Mouse (Mus musculus): ENCODE data around the gene Srpk2.
A peak's percentile ranks its signal among the peaks of the same experiment; 100 is the strongest.
"Not testable (repeated sequence)": the region's sequence is repeated elsewhere in the genome, so short reads cannot be mapped to it uniquely, and the experiment has no call there.

The Srpk2 gene

DNA sequence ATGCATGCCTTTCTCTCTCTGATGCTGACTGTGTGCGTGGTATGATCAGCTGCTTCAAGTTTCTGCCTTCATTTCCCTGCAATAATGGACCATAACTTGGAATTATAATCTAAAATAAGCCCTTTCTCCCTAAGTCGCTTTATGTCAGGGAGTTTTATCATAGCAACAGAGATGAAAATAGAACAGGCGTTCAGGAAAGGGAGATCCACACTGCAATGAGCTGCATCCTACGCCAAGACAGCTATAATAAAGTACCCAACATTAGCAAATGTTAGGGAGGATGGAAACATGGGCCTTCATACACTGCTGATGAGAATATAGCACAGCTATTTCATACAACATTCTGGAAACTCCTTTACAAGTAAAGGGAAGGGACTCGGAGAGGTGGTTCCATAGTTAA, 116.2 kb downstream of the Srpk2 start:
- DNase-seq (ENCODE audit: low spot score in 2 of 2) = no peak

DNA sequence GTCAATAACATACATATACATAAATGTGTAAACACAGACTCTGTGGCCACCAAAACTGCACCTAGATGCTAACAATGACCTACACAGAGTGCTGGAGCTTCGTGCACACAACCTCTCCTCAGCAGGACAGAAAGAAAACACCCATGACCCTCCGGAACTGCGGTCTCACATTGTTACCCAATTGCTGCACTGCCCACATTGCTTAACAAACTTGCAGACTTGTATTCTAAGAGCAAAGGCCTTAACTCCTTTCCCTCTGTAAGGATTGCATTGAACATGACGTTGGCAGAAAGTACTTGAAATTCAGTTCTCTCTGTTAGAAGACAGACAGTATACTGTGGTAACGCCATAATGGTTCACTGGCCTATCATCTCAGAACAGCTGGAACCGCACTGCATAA, 118.0 kb downstream of the Srpk2 start:
- peak in 1 of 2 experiments; percentile 7 for DNase-seq (ENCODE audit: low spot score in 2 of 2)

DNA sequence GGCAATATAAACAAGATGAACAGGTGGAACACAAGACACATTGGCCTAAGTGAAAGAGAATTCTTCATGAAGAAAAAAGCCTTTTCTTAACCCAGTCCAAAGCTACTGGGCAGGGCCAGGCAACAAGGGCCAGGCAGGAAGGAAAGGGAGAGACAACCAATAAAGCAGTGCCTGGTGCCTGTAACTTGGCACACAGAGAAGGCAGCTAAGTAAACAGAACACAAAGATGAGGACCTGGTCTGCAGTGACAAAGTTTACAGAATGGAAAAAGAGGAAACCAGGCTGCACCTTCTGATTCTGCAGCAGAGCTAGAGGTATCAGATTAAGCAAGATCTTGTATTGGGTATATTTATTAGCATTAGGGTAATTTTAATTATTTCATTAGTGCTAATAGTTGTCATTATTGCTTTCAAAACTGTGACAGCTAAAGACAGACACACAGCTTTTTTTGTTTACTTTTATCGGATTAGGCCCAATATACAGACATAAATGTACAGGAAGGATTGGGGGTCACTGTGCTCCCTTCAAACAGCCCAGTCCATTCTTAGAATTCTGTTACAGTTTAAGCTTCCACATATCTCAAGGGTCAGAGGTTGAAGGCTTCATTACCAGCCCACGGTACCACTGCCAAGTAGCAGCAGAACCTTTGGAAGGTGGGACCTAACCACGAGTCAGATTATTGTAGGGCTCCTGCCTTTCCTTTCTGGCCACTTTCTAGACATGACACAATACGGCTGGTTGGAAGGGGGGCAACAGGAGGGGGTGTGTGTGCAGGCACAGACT, 121.9 kb downstream of the Srpk2 start:
- no peak for DNase-seq (ENCODE audit: low spot score in 2 of 2)

DNA sequence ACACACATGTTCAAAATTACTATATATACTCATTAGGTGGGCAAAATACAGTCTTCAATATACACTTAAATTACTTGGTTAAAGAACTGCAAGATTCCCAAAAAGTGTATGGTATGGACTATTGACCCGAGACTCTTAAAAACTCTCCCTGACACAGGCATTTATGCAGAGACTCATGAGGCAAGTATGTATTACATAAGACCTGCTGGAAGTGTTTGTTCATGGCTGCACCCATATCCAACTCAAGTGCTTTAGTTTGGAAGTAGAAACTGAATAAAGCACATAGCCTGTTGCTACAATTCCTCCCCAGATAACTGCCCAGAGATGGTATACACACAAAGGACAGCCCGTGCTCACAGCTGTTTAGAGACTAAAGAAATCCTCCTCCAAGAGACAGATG, 123.2 kb downstream of the Srpk2 start:
- no peak for DNase-seq (ENCODE audit: low spot score in 2 of 2)

DNA sequence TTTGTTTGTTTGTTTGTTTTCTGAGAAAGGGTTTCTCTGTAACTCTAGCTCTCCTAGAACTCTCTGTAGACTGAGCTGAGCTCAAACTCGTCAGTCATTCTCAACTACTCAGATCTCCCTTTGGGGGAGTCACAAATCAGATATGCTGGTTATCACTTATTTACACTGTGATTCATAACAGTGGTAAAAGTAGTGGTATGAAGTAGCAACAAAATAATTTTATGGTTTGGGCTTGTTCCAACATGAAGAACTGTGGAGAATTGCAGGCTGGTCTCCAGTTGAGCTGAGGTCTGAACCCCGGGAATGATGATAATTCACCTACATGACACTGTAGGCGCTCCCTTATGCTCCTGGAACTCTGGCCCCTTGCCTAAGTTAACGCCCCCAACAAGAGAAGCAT, 124.2 kb downstream of the Srpk2 start:
- no peak for DNase-seq (ENCODE audit: low spot score in 2 of 2)

DNA sequence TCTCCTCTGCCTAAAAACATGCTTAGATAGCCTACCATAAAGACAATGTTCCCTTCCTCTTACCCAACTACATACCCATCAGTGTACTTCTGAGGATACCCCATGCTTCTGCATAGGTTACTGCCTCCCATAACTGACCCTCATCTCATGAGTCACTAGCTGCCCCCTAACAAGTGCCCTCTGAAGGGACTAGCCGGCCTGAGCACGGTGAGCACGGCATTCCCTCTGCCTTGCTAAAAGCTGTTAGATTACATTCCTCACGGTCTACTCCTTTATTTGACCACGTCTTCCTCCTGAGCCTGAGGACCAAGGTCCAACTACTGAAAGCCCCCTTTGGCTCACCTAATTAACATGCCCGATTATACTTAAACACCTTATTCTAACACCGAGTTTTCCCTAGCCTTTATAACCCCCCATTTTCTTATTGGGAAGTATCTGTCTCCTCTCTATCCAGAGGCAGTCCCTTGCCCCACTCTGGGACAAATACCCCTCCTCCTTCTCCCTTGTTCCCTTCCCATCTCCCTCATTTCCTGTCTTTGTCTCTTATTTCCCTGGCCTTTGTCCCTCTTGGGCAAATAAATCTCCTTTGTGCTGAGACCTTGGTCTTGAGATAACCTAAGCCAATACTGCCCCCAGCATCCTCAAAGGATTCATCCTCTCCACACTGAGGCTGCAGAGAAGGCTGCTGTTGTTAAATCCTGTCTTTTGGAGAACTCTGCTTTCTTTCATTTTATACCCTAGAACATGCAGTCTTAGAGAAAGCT, 128.2 kb downstream of the Srpk2 start:
- no peak for DNase-seq (ENCODE audit: low spot score in 2 of 2)

DNA sequence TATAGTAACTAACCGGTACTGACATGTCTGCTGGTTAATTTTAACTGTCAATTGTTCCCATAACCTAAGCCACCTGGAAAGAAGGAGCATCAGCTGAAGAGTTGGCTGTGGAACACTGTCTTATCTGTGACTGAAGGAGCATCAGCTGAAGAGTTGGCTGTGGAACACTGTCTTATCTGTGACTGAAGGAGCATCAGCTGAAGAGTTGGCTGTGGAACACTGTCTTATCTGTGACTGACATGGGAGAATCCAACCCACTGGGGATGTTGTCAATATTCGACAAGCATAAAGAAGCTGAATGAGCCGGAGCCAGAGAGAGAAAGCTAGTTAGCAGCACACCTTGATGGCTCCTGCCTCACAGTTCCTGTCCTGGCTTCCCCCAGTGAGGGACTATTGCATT, 131.1 kb downstream of the Srpk2 start:
- DNase-seq (ENCODE audit: low spot score in 2 of 2) = not testable (repeated sequence)

DNA sequence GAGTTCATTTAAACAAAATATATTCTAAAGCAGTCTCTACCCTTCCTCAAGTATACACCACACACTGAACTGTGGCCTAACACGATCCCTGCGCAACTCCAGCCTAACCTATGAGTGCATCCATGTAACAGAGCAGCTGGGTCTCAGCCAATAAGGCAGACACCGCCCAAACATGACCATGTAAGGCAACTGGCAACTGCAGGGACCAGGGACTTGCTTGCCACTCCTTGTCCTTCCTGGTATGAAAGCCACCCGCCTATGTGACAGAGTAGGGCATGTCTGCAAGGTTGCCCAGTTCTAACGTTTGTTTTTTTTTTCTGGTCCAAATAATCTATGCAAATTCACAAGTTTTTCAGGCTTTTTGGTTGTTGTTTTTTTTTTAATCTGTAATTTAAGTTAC, 132.7 kb downstream of the Srpk2 start:
- no peak for DNase-seq (ENCODE audit: low spot score in 2 of 2)

DNA sequence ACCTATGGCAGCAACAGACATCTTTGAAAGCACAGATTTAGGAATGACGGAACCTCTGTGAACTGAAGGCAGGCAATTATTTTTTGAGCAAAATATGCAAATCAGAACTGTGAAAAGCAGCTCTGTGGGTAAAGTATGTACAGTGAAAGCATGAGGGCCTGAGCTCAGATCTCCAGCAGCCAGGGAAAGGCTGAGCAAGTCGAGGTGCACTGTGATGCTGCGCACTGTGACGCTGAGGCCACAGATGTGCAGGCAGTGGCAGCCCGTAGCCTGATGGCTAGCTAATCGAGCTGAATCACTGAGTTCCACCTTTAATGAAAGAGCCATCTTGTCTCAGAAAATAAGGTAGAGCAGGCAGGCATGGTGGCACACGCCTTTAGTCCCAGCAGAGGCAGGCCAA, 148.7 kb downstream of the Srpk2 start:
- DNase-seq (ENCODE audit: low spot score in 2 of 2) = no peak

DNA sequence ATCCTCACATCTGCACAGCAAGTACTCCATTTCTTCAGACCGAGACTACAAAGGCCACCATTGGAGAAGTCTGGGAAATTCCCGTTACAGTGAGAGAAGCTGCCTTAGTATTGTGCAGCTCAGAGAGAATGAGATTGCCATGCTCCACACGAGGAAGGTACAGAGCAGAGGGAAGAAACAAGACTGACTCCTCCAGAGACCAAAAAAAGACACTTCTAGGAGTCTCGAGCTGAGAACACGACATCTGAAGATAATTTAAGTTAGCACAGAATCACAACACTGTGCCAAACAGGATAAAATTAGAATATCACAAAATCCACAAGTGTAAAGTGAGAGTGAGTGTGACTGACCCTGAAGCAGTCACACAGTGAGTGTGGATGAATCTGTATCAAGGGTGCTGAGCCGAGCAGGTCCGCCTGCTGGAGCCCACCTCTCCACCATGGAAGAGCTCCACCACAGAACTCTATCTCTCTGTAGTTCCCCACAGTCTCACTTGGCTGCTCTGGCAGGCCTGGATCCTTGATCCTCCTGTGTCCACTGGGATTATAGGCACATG, 152.8 kb downstream of the Srpk2 start:
- no peak for DNase-seq (ENCODE audit: low spot score in 2 of 2)

DNA sequence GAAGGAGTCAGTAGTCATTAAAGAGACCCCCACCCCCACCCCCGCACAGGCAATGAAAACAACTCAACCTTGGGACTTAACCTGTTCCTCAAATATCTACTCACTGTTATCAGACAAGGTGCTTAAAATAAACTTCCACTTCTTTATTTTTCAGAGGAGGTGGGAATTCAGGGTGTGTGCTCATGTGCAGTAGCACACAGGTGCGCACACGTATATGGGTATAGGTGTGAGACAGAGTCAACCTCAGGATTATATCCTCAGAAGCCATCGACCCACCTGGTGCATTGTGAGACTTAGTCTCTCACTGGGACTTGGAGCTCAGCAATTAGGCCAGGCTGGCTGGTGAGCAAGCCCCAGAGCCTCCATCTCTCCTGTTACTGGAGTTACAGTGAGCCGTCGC, 153.3 kb downstream of the Srpk2 start:
- DNase-seq (ENCODE audit: low spot score in 2 of 2) = no peak

DNA sequence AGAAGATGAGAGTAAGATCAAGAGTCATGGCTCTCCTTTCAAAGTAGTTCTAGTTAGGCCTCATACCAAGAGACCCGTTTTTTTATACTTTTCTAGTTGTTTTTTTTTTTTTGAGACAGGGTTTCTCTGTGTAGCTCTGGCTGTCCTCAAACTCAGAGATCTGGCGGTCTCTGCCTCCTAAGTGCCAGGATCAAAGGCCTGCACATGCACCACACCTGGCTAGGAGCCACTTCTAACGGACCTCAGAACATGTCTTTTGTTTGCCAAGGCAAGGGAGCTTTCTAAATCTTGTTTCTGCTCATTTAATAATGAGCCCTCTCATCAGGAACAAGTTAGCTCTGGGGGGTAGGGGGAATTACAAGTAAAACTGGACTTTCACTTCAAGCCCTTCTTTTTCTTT, 159.8 kb downstream of the Srpk2 start:
- DNase-seq (ENCODE audit: low spot score in 2 of 2) = no peak

DNA sequence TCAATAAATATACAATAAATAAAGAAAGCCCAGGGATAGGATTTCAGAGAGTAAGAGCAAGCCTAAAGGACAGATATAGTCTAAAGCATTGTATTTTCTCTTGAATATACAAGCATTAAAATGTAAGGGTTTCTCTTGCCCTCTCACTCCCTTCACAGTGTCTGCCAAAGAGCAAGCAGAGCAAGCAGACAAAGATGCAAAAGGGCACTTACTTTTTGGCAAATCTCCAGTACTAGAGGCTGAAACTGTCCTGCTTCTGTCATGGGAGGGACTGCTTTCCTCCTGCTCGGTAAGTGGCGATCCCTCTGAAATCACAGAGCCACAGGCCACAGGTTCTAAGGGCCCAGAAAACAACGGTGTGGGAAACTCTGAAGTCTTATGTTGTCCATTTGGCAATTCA, 160.5 kb downstream of the Srpk2 start:
- DNase-seq (ENCODE audit: low spot score in 2 of 2) = no peak

DNA sequence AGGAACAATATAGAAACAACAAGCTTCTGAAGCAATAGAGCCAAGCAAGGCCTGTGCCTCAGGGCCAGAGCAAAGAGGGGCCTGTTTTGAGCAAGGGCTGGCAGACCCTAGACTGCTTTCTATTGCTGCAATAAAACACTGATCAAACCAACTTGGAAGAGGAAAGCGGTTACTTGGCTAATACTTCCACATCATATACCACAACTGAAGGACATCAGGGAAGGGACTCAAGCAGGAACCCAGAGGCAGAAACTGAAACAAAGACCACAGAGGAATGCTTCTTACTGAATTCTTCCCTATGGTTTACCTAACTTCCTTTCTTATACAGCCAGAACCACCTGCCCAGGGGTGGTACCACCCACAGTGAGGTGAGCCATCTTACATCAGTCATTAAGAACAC, 162.8 kb downstream of the Srpk2 start:
- no peak for DNase-seq (ENCODE audit: low spot score in 2 of 2)

DNA sequence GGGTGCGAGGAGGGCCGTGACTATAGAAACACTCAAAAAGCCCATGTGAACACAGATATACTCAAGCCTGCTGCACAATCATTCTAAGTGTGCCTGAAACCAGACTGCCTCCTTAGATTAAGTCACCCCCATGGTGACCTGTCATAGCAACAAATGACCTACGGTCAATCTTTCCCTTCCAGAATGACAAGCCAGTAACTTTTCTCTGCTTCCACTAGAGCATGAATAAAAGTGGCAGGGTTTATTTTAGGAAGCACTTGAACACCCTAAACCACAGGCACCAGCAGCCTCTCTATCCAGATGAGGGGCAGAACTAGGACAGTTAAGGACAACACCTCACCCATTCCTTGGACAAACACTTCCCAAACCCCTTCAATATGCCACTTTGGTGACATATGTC, 164.7 kb downstream of the Srpk2 start:
- no peak for DNase-seq (ENCODE audit: low spot score in 2 of 2)

DNA sequence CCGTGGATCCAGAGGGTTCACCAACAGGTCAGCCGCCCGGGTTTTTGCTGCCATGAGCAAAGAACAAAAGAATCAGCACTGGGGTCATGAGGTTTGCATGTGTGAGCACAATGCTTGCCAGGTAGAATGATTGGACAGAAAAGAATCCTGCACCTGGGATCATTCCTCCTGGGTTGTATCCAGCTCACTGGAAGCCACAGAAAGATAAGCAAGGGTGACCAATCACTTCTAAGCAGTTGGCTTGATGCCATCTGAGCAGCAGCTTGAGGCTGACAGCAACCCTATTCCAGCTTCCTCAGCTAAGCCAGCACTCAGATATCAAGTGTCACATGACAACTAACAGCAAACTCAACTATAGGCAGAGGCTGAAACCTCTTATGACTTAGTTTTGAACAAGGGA, 165.7 kb downstream of the Srpk2 start:
- no peak for DNase-seq (ENCODE audit: low spot score in 2 of 2)

DNA sequence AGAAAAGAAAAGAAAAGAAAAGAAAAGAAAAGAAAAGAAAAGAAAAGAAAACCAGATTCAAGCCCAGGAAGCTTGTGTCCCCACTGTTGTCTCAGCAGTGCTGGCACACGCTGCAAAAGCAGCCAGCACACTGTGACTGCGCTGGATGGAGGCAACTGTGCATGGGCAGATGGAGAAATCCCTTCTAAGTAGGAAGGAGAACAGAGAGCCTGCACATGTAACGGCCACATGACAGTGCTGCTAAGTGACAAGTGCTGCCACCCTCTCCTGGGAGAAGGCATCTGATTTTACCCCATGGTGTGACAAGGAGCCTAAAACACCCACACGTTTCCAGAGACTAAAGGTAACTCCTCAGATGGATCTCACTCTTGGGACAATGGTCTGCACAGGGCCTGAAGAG, 166.6 kb downstream of the Srpk2 start:
- no peak for DNase-seq (ENCODE audit: low spot score in 2 of 2)

DNA sequence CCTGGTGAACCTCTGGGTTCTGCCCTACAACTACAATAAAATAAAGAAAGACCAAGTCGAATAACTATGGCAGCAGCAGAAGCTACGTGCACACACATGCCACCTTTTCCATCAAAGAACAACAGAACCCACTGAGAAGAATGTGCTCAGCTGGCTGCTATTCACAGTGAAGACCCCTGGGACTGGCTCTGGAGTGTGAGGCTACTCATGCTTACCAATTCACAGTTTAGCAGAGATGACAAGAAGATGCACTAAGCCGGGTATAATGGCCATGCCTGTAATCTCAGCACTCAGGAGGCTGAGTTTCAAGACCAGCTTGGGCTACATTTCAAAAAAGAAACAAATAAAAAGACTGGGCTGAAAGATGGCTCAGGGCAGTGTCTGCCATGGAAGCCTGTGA, 167.5 kb downstream of the Srpk2 start:
- no peak for DNase-seq (ENCODE audit: low spot score in 2 of 2)

DNA sequence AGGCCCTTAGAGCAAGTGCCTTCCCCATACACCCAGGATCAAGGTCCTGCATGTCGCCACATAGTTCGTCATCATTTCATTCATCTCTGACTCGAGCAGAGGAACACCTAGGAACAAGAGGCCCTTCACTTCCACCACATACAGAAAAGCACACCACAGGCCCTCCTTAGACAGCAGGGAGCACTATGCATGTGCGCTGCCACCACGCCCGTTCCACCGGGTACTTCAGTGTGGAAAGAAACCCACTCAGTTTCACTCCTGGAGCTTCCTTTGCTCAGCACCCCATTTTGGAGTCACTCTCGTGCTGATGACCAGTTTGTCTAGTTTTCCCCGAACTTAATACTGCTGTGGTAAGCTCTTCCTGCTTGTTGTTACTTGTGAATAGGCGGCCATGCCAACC, 169.4 kb downstream of the Srpk2 start:
- DNase-seq (ENCODE audit: low spot score in 2 of 2) = no peak

DNA sequence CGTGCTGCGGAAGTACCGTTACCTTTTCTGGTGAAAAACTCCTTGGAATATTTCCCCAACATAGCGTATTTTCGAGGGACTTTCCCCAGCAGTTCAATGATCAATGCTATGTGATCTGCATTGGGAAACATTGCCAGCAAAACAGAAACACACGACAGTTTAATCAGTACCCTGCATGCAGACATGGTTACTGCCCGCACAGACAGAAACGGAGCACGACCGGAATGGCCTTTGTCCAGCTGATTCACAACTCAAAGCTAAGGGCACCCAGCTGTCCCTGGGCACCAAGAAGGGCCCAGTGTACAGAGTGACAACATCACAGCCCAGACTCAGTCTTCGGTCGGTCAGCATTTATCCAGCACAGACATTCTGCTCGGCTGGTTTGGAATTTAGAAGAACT, 170.9 kb downstream of the Srpk2 start:
- no peak for DNase-seq (ENCODE audit: low spot score in 2 of 2)

DNA sequence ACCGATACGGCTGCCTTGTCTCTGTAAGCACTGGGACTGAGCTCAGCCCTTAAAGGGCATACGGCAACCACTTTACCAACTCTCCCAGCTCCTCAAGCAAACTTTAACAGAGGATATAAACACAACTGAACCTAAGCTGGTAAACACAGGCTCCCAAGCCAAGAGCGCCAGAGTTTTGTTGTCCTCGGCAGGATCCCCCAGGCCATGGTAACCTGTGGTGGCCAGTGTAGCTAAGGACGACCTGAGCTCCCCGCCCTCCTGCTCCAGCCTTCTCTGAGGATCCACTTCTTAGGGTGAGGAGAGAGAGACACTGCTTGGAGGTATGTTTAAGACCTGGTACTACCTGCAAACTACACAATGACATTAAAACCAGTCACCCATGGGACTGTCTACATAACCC, 171.9 kb downstream of the Srpk2 start:
- DNase-seq (ENCODE audit: low spot score in 2 of 2) = no peak

DNA sequence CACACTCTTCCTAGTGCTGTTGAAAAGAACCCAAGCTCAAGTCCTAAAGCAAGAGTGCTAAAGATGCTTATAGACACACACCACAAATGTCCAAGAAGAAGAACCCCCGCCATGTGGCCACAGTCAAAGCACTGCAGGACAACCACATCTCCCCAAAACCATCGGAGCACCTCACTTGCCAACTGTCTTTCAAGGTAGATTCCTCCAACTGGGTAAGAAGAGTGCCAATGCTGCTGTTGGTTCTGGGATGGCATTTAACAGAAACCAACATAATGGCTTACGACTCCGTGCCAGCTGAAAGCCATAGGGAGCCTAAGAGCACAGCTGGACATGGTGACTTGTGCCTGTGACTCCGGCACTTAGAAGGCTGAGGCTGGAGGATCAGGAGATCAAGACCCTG, 173.0 kb downstream of the Srpk2 start:
- no peak for DNase-seq (ENCODE audit: low spot score in 2 of 2)

DNA sequence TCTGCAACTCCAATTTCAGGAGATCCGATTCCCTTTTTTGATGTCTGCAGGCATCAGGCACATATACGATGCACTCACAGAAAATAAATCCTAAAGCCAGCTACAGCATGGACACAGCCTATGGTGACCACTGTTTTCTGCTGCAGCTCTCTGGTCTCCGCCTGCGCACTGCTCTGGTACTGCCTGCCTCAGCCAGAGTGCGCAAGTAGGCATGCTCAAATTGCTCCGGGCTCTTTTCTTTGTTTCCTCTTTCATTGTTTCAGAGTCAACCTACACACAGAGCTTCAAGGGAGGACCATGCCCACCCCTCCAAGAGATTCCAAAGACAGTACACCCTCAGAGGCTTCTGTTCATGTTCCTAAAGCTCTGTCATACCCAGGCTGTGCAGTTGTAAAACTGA, 175.8 kb downstream of the Srpk2 start:
- no peak for DNase-seq (ENCODE audit: low spot score in 2 of 2)
